Mouse (Mus musculus) kidney, adult 9 months (tissue): ENCODE measurements at regions not wholly inside any gene's neighbourhood (a gene's known extent, or its start where the extent isn't known, plus 50 kb on each side); places are given as distances from the start of the nearest gene placed in this dataset.

Experiments
- DNase-seq: peaks from one replicate; pipeline ENCODE4 v3.0.0; 2022

DNA sequence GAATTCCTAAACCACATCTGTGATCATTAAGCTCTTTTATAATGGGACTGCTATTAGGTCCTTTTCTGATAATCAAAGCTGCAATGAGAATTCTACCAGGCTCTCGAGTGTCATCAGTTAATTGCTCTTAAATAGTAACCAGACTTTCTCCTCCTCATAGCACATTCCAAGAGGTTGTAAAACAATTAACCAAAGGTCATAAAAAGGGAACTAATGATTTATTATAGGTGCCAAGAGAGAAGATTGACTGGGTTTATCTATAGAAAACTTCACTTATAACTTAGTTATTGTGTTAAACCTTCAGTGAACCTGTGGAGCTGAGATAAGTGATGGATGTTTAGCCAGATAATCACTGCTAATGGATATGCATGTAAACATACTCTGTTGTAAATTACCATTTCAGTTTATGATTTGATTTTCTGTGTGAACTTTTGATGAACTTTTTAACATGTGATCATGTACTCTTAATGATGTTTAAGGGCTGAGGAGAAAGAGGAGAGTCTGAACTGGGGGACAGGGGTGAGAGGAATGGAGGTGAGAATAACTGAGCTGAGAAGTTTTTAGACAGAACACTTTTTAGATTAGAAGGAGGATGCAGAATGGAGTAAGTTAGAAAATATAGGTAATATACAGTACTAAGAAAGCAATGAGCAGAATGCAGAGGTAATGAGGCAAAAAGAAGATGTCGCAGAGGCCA lies 228.4 kb upstream of the Cox7c start:
- DNase-seq = no peak

GRCm38 (mm10) chr13:86238054-86238453 lies 191.3 kb upstream of the Cox7c start:
- DNase-seq = peak; percentile 2

GRCm38 (mm10) chr13:86205641-86206040 lies 158.9 kb upstream of the Cox7c start:
- no peak for DNase-seq

DNA sequence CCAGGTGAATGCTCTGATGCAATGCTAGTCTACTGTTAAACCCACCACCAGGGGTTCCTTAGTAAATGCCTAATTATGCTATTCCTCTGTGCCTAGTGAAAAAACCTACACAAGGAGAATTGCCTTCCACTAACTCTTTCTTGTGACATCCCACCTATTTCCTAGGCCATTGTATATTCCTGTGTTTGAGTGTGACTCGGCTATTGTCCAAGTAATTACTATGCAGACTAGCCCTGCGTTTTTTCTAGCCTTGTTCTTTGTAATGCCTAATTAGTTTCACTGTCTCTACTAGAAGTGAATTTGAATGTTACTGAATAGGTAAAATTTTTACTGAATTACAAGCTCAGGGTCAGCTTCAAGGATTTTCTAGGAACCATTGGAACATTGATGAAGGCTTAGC lies 133.8 kb upstream of the Cox7c start:
- no peak for DNase-seq

- no peak for DNase-seq
These were observed 100.6 kb upstream of the Cox7c start for GRCm38 (mm10) chr13:86147331-86147730.

GRCm38 (mm10) chr13:86111372-86112094 lies 64.8 kb upstream of the Cox7c start:
- peak; percentile 69 for DNase-seq

DNA sequence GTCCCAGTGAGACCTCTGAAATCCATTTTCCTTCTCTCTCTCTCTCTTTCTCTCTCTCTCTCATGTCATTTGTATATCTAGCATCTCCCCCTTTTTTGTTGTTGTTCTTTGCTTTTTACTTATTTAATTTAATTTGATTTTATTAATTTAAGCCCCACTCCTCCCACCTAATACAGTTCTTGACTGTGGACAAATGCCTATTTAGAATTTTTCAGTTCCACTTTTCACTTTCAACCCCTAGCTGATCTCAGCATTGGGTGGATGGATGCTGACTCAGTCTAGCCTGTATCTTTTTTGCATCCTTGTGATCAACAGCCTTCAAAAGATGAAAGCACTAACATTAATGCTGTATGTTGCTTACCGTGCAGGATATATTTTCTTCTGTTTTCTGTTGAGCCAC lies 55.5 kb upstream of the Cox7c start:
- no peak for DNase-seq

- no peak for DNase-seq
These were observed 51.1 kb upstream of the Cox7c start for GRCm38 (mm10) chr13:86097836-86098235.

DNA sequence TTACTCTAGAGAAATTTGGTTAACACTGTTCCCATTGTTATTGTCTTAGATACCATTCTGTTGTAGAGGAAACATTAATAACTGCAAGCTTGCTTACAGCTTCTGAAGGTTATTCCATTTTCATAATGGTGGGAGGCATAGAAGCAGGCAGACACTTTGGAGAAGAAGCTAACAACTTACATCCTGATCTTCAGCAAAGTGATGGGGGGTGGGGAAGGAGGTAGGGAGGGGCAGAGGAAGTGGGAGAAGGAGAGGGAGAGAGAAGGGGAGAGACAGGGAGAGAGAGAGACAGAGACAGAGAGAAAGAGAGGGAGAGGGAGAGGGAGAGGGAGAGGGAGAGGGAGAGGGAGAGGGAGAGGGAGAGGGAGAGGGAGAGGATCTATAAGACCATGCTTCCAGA lies 50.6 kb upstream of the Cox7c start:
- DNase-seq = no peak
